Mouse (Mus musculus): Measurements from ENCODE around the gene Zkscan1. TPM values are rescaled to one million over a fixed set of nuclear protein-coding genes. Genes with fewer than 3 reads are reported as not detected.

The Zkscan1 gene
- 25.9 TPM for total RNA-seq (2023)

GRCm38 (mm10) chr5:138084996-138085395, at the start of gene Zkscan1:
Gene Zkscan1, plus strand, starts transcription at chr5:138085084.

GRCm38 (mm10) chr5:138052894-138053293, 32.0 kb upstream of the Zkscan1 start, which contains the start of gene Smok3c:
Gene Smok3c, plus strand, starts transcription at chr5:138053194.

DNA sequence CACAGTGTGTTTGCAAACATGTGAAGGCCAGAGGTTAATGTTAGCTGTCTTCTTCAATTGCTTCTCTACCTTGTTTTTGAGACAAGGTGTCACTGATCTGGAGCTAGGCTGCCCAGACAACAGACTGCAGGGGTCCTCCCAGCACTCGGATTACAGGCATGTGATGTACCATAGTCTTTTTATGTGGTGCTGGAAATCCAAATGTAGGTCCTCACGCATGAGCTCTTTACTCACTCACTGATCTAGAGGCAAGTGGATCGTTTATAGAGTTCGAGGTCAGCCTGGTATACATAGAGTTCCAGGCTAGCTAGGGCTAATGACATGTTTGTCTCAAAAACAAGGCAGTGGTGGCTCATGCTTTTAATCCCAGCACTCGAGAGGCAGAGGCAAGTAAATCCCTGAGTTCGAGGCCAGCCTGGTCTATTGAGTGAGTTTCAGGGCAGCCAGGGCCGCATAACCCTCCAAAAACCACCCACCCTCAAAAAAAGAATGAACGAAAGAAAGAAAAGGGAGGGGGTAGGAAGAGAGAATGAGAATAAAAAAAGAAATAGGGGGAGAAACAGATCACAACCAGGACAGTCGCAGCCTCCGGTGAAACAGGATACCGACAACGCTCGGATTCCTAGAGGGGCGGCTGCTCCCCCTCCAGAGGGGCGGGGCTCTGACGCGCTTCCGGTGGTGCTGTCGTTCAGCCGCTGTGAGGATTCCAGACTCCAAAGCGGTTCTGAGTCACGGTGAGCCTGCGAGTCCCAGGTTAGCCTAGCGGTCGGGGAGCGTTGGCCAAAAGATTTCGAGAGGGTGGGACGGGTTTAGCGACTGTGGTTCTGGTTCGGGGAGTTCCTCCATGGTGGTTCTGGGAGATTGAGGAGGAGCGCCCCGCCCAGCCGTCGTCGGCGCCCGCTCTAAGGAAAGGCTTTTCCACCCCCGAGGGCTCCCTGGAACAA, 31.6 kb downstream of the Zkscan1 start, which contains the start of gene Zscan21:
Gene Zscan21 (plus strand): TSS at position 649 of the 944 bp plus-strand sequence.

DNA sequence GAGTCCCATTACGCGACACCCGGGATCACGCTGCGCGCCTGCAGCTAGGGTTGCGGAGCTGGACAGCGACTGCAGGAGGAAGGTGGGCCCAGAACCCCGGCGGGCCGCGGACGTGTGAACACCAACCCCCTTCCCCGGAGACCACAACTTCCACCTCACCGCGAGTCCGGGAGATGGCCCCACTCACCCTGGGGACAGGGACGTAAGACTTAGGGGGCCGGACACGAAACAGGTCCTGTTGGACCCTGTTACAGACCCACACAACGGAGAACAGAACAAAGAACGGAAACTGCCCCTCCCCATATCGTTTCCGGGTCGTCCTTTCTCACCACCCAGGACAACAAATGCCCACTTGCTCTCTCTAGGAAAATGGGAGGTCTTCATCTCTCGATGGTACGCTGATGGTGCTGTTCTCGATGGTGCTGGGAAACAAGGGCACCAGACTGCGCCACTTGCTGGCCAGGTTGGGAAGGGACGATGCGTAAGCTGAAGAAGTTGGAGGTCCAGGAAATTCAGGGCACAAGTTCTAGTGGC, 70.6 kb downstream of the Zkscan1 start, which contains the start of gene Zfp113:
Gene Zfp113 (minus strand): TSS at position 302 of the 534 bp plus-strand sequence.

Other genes starting within 250 kb of the Zkscan1 start
- 5.1 TPM for gene Pilra, start 248.8 kb upstream of the Zkscan1 start, total RNA-seq (2023)
- 2.1 TPM for gene Pilrb1, start 227.0 kb upstream of the Zkscan1 start, total RNA-seq (2023)
- gene Pilrb2, start 213.3 kb upstream of the Zkscan1 start, total RNA-seq (2023), result 1.7 TPM
- not detected for gene Cyp3a13, start 163.5 kb upstream of the Zkscan1 start, total RNA-seq (2023)
- gene Gjc3, start 122.0 kb upstream of the Zkscan1 start, total RNA-seq (2023), result not detected
- gene Azgp1, start 103.6 kb upstream of the Zkscan1 start, total RNA-seq (2023), result not detected
- gene Smok3a, start 63.8 kb upstream of the Zkscan1 start, total RNA-seq (2023), result not detected
- not detected for gene Smok3b, start 63.7 kb upstream of the Zkscan1 start, total RNA-seq (2023)
- not detected for gene Smok3c, start 31.9 kb upstream of the Zkscan1 start, total RNA-seq (2023)
- 13.7 TPM for gene Zscan21, start 31.8 kb downstream of the Zkscan1 start, total RNA-seq (2023)
- gene Zfp113, start 70.7 kb downstream of the Zkscan1 start, total RNA-seq (2023), result 13.7 TPM
- 48.1 TPM for gene Cops6, start 76.0 kb downstream of the Zkscan1 start, total RNA-seq (2023)
- gene Ap4m1, start 86.9 kb downstream of the Zkscan1 start, total RNA-seq (2023), result 22.8 TPM
- gene Mcm7, start 87.3 kb downstream of the Zkscan1 start, total RNA-seq (2023), result 76.6 TPM
- gene Taf6, start 102.4 kb downstream of the Zkscan1 start, total RNA-seq (2023), result 26.7 TPM
- 16.6 TPM for gene Cnpy4, start 102.4 kb downstream of the Zkscan1 start, total RNA-seq (2023)
- gene Mblac1, start 109.2 kb downstream of the Zkscan1 start, total RNA-seq (2023), result 1.3 TPM
- gene Nxpe5, start 140.8 kb downstream of the Zkscan1 start, total RNA-seq (2023), result not detected
- gene Lamtor4, start 170.4 kb downstream of the Zkscan1 start, total RNA-seq (2023), result 32.0 TPM
- gene BC037034, start 178.9 kb downstream of the Zkscan1 start, total RNA-seq (2023), result 50.8 TPM
- not detected for gene Gal3st4, start 187.8 kb downstream of the Zkscan1 start, total RNA-seq (2023)
- not detected for gene Gm43720, start 194.9 kb downstream of the Zkscan1 start, total RNA-seq (2023)
- 2.7 TPM for gene Gpc2, start 194.9 kb downstream of the Zkscan1 start, total RNA-seq (2023)
- not detected for gene Stag3, start 195.2 kb downstream of the Zkscan1 start, total RNA-seq (2023)